26 mouse cellular contexts compared by ENCODE assay signal in the genomic region with DNA sequence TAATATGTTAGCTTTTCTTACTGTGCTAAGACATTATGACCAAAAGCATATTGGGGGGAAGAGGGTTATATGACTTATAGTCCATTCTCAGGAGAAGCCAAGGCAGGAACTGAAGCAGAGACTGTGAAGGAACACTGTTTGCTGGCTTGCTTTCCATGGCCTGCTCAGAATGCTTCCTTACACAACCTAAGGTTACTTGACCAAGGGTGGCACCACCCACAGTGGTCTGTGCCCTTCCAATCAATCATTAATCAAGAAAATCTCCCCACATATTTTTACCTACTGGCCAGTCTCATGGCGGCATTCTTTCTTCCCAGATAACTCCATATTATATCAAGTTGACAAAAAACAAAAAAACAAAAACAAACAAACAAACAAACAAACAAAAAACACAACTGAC.
"Had no signal": no experiment of that assay in that cellular context is flagged by ENCODE, and none has a peak within 500 bp of the region (broad histone marks: within the 10 kb centered on the region; RNA-seq: fewer than 3 reads in every experiment).

No protein-coding gene starts in this region.

- H3K36me3 ChIP-seq: heart, embryonic 13.5 days; heart, embryonic 15.5 days; hindbrain, embryonic 10.5 days; hindbrain, embryonic 12.5 days; intestine, embryonic 15.5 days; limb, embryonic 10.5 days; limb, embryonic 12.5 days; liver, embryonic 13.5 days; liver, embryonic 15.5 days had no signal

- H3K4me2 ChIP-seq: heart, embryonic 11.5 days; heart, embryonic 13.5 days; heart, embryonic 15.5 days; hindbrain, embryonic 12.5 days; hindbrain, embryonic 14.5 days; intestine, embryonic 15.5 days; limb, embryonic 12.5 days; liver, embryonic 11.5 days; liver, embryonic 13.5 days; liver, embryonic 15.5 days had no signal

- ATAC-seq: hindbrain, embryonic 16.5 days; inflammation-experienced regulatory T-cells, adult 6 months; intestine, embryonic 15.5 days; intestine, postnatal 0 days; liver, postnatal 0 days had no signal

- H3K27me3 ChIP-seq: heart, embryonic 13.5 days; heart, embryonic 15.5 days; hindbrain, embryonic 12.5 days; intestine, embryonic 15.5 days; limb, embryonic 12.5 days; liver, embryonic 13.5 days; liver, embryonic 15.5 days had no signal

- H3K4me3 ChIP-seq: gastrocnemius, adult 2 months; heart, adult 2 months; heart, embryonic 13.5 days; heart, embryonic 15.5 days; hindbrain, embryonic 10.5 days; hindbrain, embryonic 12.5 days; intestine, embryonic 15.5 days; left cerebral cortex, adult 2 months; limb, embryonic 10.5 days; limb, embryonic 12.5 days; liver, embryonic 13.5 days; liver, embryonic 15.5 days had no signal

- H3K9me3 ChIP-seq: heart, embryonic 13.5 days; heart, embryonic 15.5 days; intestine, embryonic 15.5 days; limb, embryonic 10.5 days; limb, embryonic 12.5 days; liver, embryonic 13.5 days; liver, embryonic 15.5 days had no signal

- H3K27ac ChIP-seq: gastrocnemius, adult 2 months; heart, adult 2 months; heart, embryonic 13.5 days; heart, embryonic 15.5 days; hindbrain, embryonic 10.5 days; hindbrain, embryonic 12.5 days; hindbrain, embryonic 14.5 days; intestine, embryonic 15.5 days; kidney, postnatal 0 days; left cerebral cortex, adult 2 months; limb, embryonic 10.5 days; limb, embryonic 12.5 days; liver, embryonic 13.5 days; liver, embryonic 15.5 days had no signal

- H3K4me1 ChIP-seq: intestine, embryonic 15.5 days; liver, embryonic 13.5 days; liver, embryonic 15.5 days had no signal

- H3K9ac ChIP-seq: heart, embryonic 13.5 days; heart, embryonic 15.5 days; hindbrain, embryonic 12.5 days; hindbrain, embryonic 14.5 days; intestine, embryonic 15.5 days; limb, embryonic 12.5 days; liver, embryonic 13.5 days; liver, embryonic 15.5 days; liver, postnatal 0 days had no signal

- DNase-seq: gastrocnemius, adult 2 months; gastrocnemius, postnatal 10 days; gastrocnemius, postnatal 25 days; heart, adult 2 months; heart, postnatal 4 days; kidney, adult 18-20 months; kidney, postnatal 4 days; liver; liver, embryonic 13.5 days; liver, postnatal 0 days had no signal
